Mouse (Mus musculus): ENCODE results near the gene Slx4ip. TPM values are rescaled to one million over a fixed set of nuclear protein-coding genes. Genes with fewer than 3 reads are reported as not detected.

Slx4ip gene
- polyA plus RNA-seq, 1 experiment from 2014 or later = 13.2 TPM

- WGBS = 74% methylated on average over 2 of the region's 2 CpGs
- Histone ChIP-seq H3K9me3 (ENCODE audit: control insufficient read depth, low read length) (no peaks in the 10 kb centered on the region), H3K36me3 (ENCODE audit: control insufficient read depth, insufficient read depth, low read length) (no peaks in the 10 kb centered on the region), H3K27ac (ENCODE audit: low read depth, low read length) (no peak overlapping the region), H3K27me3 (ENCODE audit: control insufficient read depth, insufficient read depth, low read length) (no peaks in the 10 kb centered on the region), H3K4me1 (ENCODE audit: control insufficient read depth, insufficient read depth, low read length) (peaks cover 5% of the 10 kb centered on the region; the same call in 1 of the 2 replicates), H3K4me2 (ENCODE audit: low read depth, low read length) (no peak overlapping the region), H3K4me3 (ENCODE audit: low read depth, low read length) (no peak overlapping the region), H3K9ac (replicated peaks; ENCODE audit: low read depth, low read length) (no peak overlapping the region)
- no peak for ATAC-seq (ENCODE audit: low read depth)
These were observed 5.1 kb downstream of the Slx4ip start for GRCm38 (mm10) chr2:136896131-136896530.

GRCm38 (mm10) chr2:136908596-136908995 lies 17.6 kb downstream of the Slx4ip start:
- 67% methylated on average over 3 of the region's 3 CpGs for WGBS
- H3K27ac ChIP-seq (ENCODE audit: low read depth, low read length) = no peak overlapping the region
- ATAC-seq (ENCODE audit: low read depth) = no peak

DNA sequence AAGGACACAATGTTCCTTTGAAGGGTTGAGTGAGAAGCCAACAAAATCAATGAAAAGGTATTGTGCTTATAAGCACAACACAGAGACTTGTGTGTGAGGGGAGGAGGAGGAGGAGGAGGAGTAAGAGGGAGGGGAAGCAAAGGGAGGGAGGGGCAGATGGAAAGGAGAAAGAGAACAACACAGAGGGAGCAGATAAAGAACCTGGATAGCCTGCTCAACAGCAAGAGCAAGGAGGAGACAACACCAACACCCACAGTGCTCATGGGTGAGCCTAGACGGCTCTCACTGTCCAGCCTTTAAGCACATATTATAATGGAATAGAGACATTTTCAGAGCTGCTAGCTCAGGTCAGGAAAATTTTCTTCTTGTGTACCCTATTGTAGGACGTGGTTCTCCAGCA lies 18.3 kb downstream of the Slx4ip start:
- no peak overlapping the region for H3K4me2 ChIP-seq (ENCODE audit: low read depth, low read length)
- H3K27ac ChIP-seq (ENCODE audit: low read depth, low read length) = no peak overlapping the region
- H3K36me3 ChIP-seq (ENCODE audit: control insufficient read depth, insufficient read depth, low read length) = no peaks in the 10 kb centered on the region
- H3K4me1 ChIP-seq (ENCODE audit: control insufficient read depth, insufficient read depth, low read length) = no peaks in the 10 kb centered on the region
- H3K9ac ChIP-seq (replicated peaks; ENCODE audit: low read depth, low read length) = no peak overlapping the region
- no peaks in the 10 kb centered on the region for H3K9me3 ChIP-seq (ENCODE audit: control insufficient read depth, low read length)
- 72% methylated on average over 2 of the region's 2 CpGs for WGBS
- H3K27me3 ChIP-seq (ENCODE audit: control insufficient read depth, insufficient read depth, low read length) = no peaks in the 10 kb centered on the region
- no peak overlapping the region for H3K4me3 ChIP-seq (ENCODE audit: low read depth, low read length)
- ATAC-seq (ENCODE audit: low read depth) = no peak

More at GRCm38 (mm10) chr2:136908596-136908995, 17.6 kb downstream of the Slx4ip start:
- H3K4me3 ChIP-seq (ENCODE audit: low read depth, low read length) = no peak overlapping the region
- H3K4me2 ChIP-seq (ENCODE audit: low read depth, low read length) = no peak overlapping the region
- no peaks in the 10 kb centered on the region for H3K27me3 ChIP-seq (ENCODE audit: control insufficient read depth, insufficient read depth, low read length)
- no peaks in the 10 kb centered on the region for H3K36me3 ChIP-seq (ENCODE audit: control insufficient read depth, insufficient read depth, low read length)
- H3K9me3 ChIP-seq (ENCODE audit: control insufficient read depth, low read length) = no peaks in the 10 kb centered on the region
- H3K4me1 ChIP-seq (ENCODE audit: control insufficient read depth, insufficient read depth, low read length) = no peaks in the 10 kb centered on the region
- no peak overlapping the region for H3K9ac ChIP-seq (replicated peaks; ENCODE audit: low read depth, low read length)

DNA sequence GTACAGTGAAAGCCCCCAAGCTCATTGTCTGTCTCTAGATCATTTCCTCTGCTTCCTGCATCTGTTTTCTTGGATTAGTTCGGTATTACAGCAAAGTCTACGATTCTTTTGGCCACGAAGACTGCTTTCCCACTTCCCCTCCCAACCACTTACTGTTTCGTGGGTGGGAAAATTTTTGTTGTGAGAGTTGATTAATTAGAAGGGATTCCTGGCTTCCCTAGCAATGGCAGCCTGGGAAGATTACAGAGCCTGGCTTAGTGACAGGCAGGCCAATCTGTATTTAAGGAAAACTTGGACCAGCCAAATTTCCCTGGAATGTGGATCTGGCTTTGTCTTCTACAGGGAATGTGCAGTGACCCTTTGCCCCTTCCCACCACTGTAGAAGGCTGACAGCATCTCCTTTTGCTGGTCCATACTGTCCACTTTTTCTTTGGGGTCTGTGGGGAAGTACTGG lies 21.0 kb downstream of the Slx4ip start:
- WGBS = 33% methylated on average over 4 of the region's 4 CpGs
- no peak overlapping the region for H3K4me3 ChIP-seq (ENCODE audit: low read depth, low read length)
- no peaks in the 10 kb centered on the region for H3K27me3 ChIP-seq (ENCODE audit: control insufficient read depth, insufficient read depth, low read length)
- ATAC-seq (ENCODE audit: low read depth) = 0 out of 2 replicates have a peak, but pooled peaks have one; percentile 42
- no peak overlapping the region for H3K27ac ChIP-seq (ENCODE audit: low read depth, low read length)
- H3K36me3 ChIP-seq (ENCODE audit: control insufficient read depth, insufficient read depth, low read length) = no peaks in the 10 kb centered on the region
- no peaks in the 10 kb centered on the region for H3K4me1 ChIP-seq (ENCODE audit: control insufficient read depth, insufficient read depth, low read length)
- no peak overlapping the region for H3K9ac ChIP-seq (replicated peaks; ENCODE audit: low read depth, low read length)
- no peaks in the 10 kb centered on the region for H3K9me3 ChIP-seq (ENCODE audit: control insufficient read depth, low read length)
- no peak overlapping the region for H3K4me2 ChIP-seq (ENCODE audit: low read depth, low read length)

DNA sequence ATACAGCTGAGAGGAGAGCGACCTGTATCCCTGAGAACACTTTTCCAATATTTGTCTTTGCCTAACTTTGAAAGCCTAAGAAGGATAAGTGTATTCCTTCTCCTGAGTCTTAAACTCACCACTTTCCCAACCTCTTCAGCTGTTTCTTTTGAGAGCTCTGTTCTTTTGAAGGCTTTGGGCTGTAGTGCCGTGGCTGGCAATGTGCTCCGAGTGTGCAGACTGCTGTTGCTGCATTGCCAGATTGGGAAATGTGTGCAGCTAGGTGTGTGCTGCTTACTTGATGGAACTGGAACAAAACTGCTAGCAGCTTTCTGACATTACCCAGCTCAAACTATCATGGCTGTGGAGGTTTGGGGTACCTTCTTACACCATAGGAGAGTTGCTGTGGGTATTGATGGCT lies 22.0 kb downstream of the Slx4ip start:
- no peak overlapping the region for H3K27ac ChIP-seq (ENCODE audit: low read depth, low read length)
- WGBS = 51% methylated on average over 3 of the region's 3 CpGs
- H3K27me3 ChIP-seq (ENCODE audit: control insufficient read depth, insufficient read depth, low read length) = no peaks in the 10 kb centered on the region
- no peak overlapping the region for H3K9ac ChIP-seq (replicated peaks; ENCODE audit: low read depth, low read length)
- no peaks in the 10 kb centered on the region for H3K4me1 ChIP-seq (ENCODE audit: control insufficient read depth, insufficient read depth, low read length)
- H3K4me2 ChIP-seq (ENCODE audit: low read depth, low read length) = no peak overlapping the region
- no peak for ATAC-seq (ENCODE audit: low read depth)
- H3K4me3 ChIP-seq (ENCODE audit: low read depth, low read length) = no peak overlapping the region
- H3K36me3 ChIP-seq (ENCODE audit: control insufficient read depth, insufficient read depth, low read length) = no peaks in the 10 kb centered on the region
- H3K9me3 ChIP-seq (ENCODE audit: control insufficient read depth, low read length) = no peaks in the 10 kb centered on the region

DNA sequence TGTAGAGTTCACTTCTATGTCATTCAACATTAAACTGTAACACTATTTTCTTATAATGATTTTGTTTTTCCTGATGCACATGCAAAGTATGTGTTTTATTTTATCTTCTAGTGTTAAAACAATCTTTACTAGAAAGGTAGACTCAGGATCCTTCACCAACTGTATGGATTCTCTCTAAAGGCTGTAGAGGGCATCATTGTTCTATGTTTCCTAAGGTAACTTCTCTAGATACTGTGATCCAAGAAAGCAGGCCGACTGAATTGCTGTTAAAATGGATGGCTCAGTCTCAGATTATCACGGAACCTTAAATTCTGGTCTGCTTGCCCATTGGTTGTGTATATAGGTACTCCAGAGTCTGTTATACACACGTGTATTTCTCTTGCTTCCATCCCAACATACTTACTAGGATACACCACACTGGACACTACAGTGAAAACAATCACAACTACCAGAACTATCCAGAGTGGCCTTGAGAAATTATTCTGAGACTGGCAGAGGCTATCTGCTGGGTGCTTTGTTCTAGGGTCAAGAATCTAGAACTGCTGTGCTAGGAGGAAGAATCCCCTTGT lies 23.4 kb downstream of the Slx4ip start:
- Histone ChIP-seq H3K27ac (ENCODE audit: low read depth, low read length) (no peak overlapping the region), H3K4me1 (ENCODE audit: control insufficient read depth, insufficient read depth, low read length) (no peaks in the 10 kb centered on the region), H3K4me2 (ENCODE audit: low read depth, low read length) (no peak overlapping the region), H3K36me3 (ENCODE audit: control insufficient read depth, insufficient read depth, low read length) (no peaks in the 10 kb centered on the region), H3K27me3 (ENCODE audit: control insufficient read depth, insufficient read depth, low read length) (no peaks in the 10 kb centered on the region), H3K4me3 (ENCODE audit: low read depth, low read length) (no peak overlapping the region), H3K9me3 (ENCODE audit: control insufficient read depth, low read length) (no peaks in the 10 kb centered on the region), H3K9ac (replicated peaks; ENCODE audit: low read depth, low read length) (no peak overlapping the region)
- WGBS = 52% methylated on average over 3 of the region's 3 CpGs
- ATAC-seq (ENCODE audit: low read depth) = peak; percentile 73; the same call in 1 of the 2 replicates

DNA sequence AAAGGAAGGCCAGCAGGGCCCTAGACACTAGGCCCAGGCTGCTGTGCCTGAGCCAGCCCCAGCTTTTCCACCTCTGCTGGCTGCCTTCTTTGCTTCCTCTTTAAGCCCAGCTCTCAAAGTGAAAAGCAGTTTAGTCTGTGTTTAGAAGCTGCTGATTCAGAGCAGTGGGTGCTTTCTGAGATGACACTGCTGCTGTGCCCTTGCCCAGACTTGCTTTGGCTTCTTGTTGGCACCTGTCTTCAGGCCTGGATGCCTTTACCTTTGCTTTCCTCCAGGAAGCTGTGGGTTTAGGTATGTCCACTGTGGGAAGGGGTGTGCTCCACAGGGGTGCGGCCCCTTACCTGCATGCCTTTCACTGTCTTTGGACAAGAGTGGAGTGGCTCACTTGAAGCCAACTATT lies 28.4 kb downstream of the Slx4ip start:
- Histone ChIP-seq H3K4me2 (ENCODE audit: low read depth, low read length) (no peak overlapping the region), H3K27me3 (ENCODE audit: control insufficient read depth, insufficient read depth, low read length) (no peaks in the 10 kb centered on the region), H3K27ac (ENCODE audit: low read depth, low read length) (no peak overlapping the region), H3K4me1 (ENCODE audit: control insufficient read depth, insufficient read depth, low read length) (no peaks in the 10 kb centered on the region), H3K36me3 (ENCODE audit: control insufficient read depth, insufficient read depth, low read length) (no peaks in the 10 kb centered on the region), H3K4me3 (ENCODE audit: low read depth, low read length) (no peak overlapping the region), H3K9ac (replicated peaks; ENCODE audit: low read depth, low read length) (no peak overlapping the region), H3K9me3 (ENCODE audit: control insufficient read depth, low read length) (no peaks in the 10 kb centered on the region)
- ATAC-seq (ENCODE audit: low read depth) = no peak
- WGBS = 88% methylated on average over 1 of the region's 1 CpGs

- Histone ChIP-seq H3K9me3 (ENCODE audit: control insufficient read depth, low read length) (no peaks in the 10 kb centered on the region), H3K4me1 (ENCODE audit: control insufficient read depth, insufficient read depth, low read length) (no peaks in the 10 kb centered on the region), H3K9ac (replicated peaks; ENCODE audit: low read depth, low read length) (no peak overlapping the region), H3K27me3 (ENCODE audit: control insufficient read depth, insufficient read depth, low read length) (no peaks in the 10 kb centered on the region), H3K36me3 (ENCODE audit: control insufficient read depth, insufficient read depth, low read length) (no peaks in the 10 kb centered on the region), H3K4me3 (ENCODE audit: low read depth, low read length) (no peak overlapping the region), H3K27ac (ENCODE audit: low read depth, low read length) (no peak overlapping the region), H3K4me2 (ENCODE audit: low read depth, low read length) (no peak overlapping the region)
- WGBS = 73% methylated on average over 3 of the region's 3 CpGs
- no peak for ATAC-seq (ENCODE audit: low read depth)
These were observed 29.4 kb downstream of the Slx4ip start for GRCm38 (mm10) chr2:136920257-136920993.

DNA sequence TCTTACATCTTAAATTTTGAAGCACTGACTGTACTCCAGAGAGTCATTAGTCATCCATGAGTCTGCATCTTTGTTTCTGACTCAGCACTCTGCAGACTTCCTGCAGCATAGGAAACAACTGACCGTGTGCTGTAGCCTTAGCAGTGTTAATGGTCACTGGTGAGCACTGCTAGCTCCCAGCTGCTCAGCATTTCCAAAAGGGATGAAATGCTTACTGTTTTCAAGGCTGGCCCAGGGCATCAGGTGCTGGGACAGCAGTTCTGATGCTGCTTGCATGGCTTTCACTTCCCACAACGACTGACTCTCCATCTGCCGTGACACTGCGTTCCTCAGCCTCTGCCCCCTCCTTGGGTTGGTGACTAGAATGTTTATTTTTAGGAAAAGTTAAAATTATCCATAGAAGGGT lies 30.0 kb downstream of the Slx4ip start:
- 60% methylated on average over 4 of the region's 4 CpGs for WGBS
- Histone ChIP-seq H3K27me3 (ENCODE audit: control insufficient read depth, insufficient read depth, low read length) (no peaks in the 10 kb centered on the region), H3K4me2 (ENCODE audit: low read depth, low read length) (no peak overlapping the region), H3K9ac (replicated peaks; ENCODE audit: low read depth, low read length) (no peak overlapping the region), H3K4me1 (ENCODE audit: control insufficient read depth, insufficient read depth, low read length) (no peaks in the 10 kb centered on the region), H3K27ac (ENCODE audit: low read depth, low read length) (no peak overlapping the region), H3K4me3 (ENCODE audit: low read depth, low read length) (no peak overlapping the region), H3K36me3 (ENCODE audit: control insufficient read depth, insufficient read depth, low read length) (no peaks in the 10 kb centered on the region), H3K9me3 (ENCODE audit: control insufficient read depth, low read length) (no peaks in the 10 kb centered on the region)
- peak; percentile 51; the same call in 1 of the 2 replicates for ATAC-seq (ENCODE audit: low read depth)

All from neural tube, embryonic 14.5 days (tissue).